Mouse (Mus musculus) cortical plate, adult 2 months (tissue): ENCODE data around the gene Nrarp.

ENCODE experiments used
- CTCF ChIP-seq: fragments of 200-500 bp; IDR thresholded peaks from 2 replicates; pipeline ENCODE4 v1.5.1; 2011; ENCODE audit warnings: mild to moderate bottlenecking, control low read depth, low read length; ENCODE audit not compliant: insufficient read depth; ENCODE audit errors: extremely low read depth
- POLR2A ChIP-seq: fragments of 200-500 bp; IDR thresholded peaks from 2 replicates; pipeline ENCODE4 v1.6.1; 2011; ENCODE audit warnings: mild to moderate bottlenecking, low read length, control low read depth; ENCODE audit not compliant: insufficient read depth; ENCODE audit errors: extremely low read depth

DNA sequence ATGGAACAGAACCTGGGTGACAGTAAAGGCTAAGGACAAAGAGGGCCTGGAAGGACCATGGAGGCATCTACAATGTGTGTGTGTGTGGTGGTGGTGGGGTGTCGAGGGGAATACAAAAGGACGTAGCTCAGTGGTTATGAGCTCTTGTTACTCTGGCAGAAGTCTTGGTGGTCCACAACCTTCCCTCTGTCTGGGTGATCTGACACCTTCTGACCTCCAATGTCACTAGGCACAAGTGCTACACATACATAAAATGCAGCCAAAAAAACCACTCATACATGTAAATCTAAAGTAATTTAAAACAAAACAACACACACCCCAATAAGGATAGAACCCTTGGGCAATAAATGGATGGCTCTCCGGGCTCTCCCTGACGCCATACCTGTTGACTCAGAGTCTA lies 46.8 kb downstream of the Nrarp start:
- TF ChIP-seq CTCF (no peak), POLR2A (no peak)
